ENCODE assay signal across 8 mouse cellular contexts in the genomic region with DNA sequence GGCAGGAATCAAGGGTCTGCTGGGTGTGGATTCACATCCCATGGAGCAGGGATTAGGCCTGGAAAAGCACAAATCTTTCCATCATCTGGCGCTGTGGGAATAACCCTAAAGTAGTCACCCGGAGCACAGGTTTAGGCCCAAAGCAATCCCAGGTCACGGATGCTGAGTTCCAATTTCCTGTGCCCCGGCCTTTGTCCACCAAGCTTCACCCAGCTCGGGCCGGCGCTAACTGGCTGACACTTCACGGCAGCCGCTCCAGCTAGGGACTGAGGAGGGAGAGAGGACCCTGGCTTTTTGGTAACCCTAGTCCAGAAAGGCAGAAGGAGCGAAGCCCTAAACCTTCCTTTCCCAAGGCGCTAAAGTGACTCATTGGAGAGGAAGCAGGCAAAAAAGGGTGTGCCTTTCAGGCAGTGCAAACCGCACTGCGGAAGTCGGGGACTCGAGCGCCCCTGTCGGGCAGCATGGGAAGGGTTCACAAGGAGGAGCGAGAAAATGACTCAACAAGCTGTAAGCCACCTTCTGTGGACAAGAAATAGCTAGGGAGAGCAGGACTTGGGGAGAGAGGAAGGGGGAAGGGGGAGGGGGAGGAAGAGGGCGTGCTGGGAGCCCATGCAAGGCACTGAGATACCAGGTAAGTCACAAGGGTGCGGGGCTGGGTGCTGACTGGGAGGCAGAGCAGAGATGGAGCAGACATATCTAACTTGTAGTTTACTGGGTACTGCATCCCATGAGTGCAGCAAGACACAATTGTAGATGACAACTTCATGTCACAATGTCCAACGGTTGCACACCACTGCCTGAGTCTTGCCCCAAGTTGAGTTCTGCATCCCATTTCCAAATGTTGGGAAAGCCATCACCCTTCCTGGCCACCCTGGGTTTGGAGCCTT. TPM values are rescaled to one million over a fixed set of nuclear protein-coding genes. Genes with fewer than 3 reads are reported as not detected.
DNase-seq lines count a peak whose midpoint lies in the region; ATAC-seq and TF ChIP-seq lines count a peak whose summit lies in the region.

No protein-coding gene starts in this region.

- peaks cover 9% of the 10 kb centered on the region for H3K79me2 ChIP-seq in C2C12 (ENCODE audit: control insufficient read depth, insufficient read depth)
- H3K79me2 ChIP-seq in liver, adult 2 months (ENCODE audit: control insufficient read depth, insufficient read depth, low read length): no peaks in the 10 kb centered on the region

- H3K36me3 ChIP-seq in C2C12 (ENCODE audit: control insufficient read depth, insufficient read depth): peaks cover 16% of the 10 kb centered on the region
- H3K36me3 ChIP-seq in heart, embryonic 10.5 days: no peaks in the 10 kb centered on the region
- H3K36me3 ChIP-seq in kidney, embryonic 15.5 days: no peaks in the 10 kb centered on the region
- no peaks in the 10 kb centered on the region for H3K36me3 ChIP-seq in liver, adult 2 months (ENCODE audit: control insufficient read depth, insufficient read depth, low read length)
- H3K36me3 ChIP-seq in stomach, embryonic 14.5 days (ENCODE audit: control insufficient read depth, insufficient read depth, low read length): no peaks in the 10 kb centered on the region

- H3K27ac ChIP-seq in embryonic fibroblast, embryonic 13.5 days (ENCODE audit: insufficient read depth, low read length): peak overlapping the region; percentile 90
- H3K27ac ChIP-seq in heart, embryonic 10.5 days: peak overlapping the region; percentile 94
- peak overlapping the region; percentile 95 for H3K27ac ChIP-seq in kidney, embryonic 15.5 days
- H3K27ac ChIP-seq in liver, adult 2 months (replicated peaks; ENCODE audit: insufficient read depth, low read depth, low read length): peak overlapping the region; percentile 89
- peak overlapping the region; percentile 70; the same call in 1 of the 2 replicates for H3K27ac ChIP-seq in stomach, embryonic 14.5 days (ENCODE audit: low read length)

- H3K4me3 ChIP-seq in C2C12 (ENCODE audit: insufficient read depth, poor library complexity, severe bottlenecking): no peak overlapping the region
- H3K4me3 ChIP-seq in embryonic fibroblast, embryonic 13.5 days (ENCODE audit: insufficient read depth, low read length): no peak overlapping the region
- H3K4me3 ChIP-seq in heart, embryonic 10.5 days: peak overlapping the region; percentile 47
- peak overlapping the region; percentile 32 for H3K4me3 ChIP-seq in kidney, embryonic 15.5 days (replicated peaks)
- H3K4me3 ChIP-seq in liver, adult 2 months (ENCODE audit: insufficient read depth, low read depth, low read length): peak overlapping the region; percentile 47; the same call in 1 of the 2 replicates
- peak overlapping the region; percentile 7; the same call in 1 of the 2 replicates for H3K4me3 ChIP-seq in stomach, embryonic 14.5 days (ENCODE audit: low read depth, low read length)

- no peaks in the 10 kb centered on the region for H3K79me3 ChIP-seq in C2C12 (ENCODE audit: low read depth)

- peak overlapping the region; percentile 55 for H3K9ac ChIP-seq in kidney, embryonic 15.5 days
- H3K9ac ChIP-seq in liver, adult 2 months (ENCODE audit: low read depth, low read length): peak overlapping the region; percentile 63
- H3K9ac ChIP-seq in stomach, embryonic 14.5 days (replicated peaks; ENCODE audit: low read depth, low read length): no peak overlapping the region

- WGBS in heart, embryonic 10.5 days: 21% methylated on average over 21 of the region's 21 CpGs
- WGBS in kidney, embryonic 15.5 days: 11% methylated on average over 21 of the region's 21 CpGs
- 29% methylated on average over 21 of the region's 21 CpGs for WGBS in liver, adult 2 months
- WGBS in stomach, embryonic 14.5 days: 23% methylated on average over 21 of the region's 21 CpGs

- TF ChIP-seq POLR2A in embryonic fibroblast, embryonic 13.5 days (IDR thresholded peaks at IDR 0.05; ENCODE audit: low read depth, low read length): peak; percentile 36; the same call in 1 of the 2 replicates
- no peak for TF ChIP-seq POLR2A in liver, adult 2 months (IDR thresholded peaks at IDR 0.05; ENCODE audit: extremely low read depth, insufficient read depth, low read length)

- peak; percentile 64 for ATAC-seq in kidney, embryonic 15.5 days (replicated peaks; ENCODE audit: low FRiP score)
- ATAC-seq in monocyte, adult 5-6 weeks (replicated peaks; ENCODE audit: insufficient number of reproducible peaks, low FRiP score, low TSS enrichment, poor library complexity, severe bottlenecking): peak; percentile 79
- peak; percentile 77 for ATAC-seq in stomach, embryonic 14.5 days (ENCODE audit: insufficient number of reproducible peaks, insufficient read depth, low FRiP score, low read depth)

- H3K9me3 ChIP-seq in heart, embryonic 10.5 days: no peaks in the 10 kb centered on the region
- no peaks in the 10 kb centered on the region for H3K9me3 ChIP-seq in kidney, embryonic 15.5 days (replicated peaks)
- H3K9me3 ChIP-seq in stomach, embryonic 14.5 days (ENCODE audit: control insufficient read depth, low read depth, low read length): no peaks in the 10 kb centered on the region

- DNase-seq in brain, adult 2 months (ENCODE audit: low read depth, low spot score): peak; percentile 96
- DNase-seq in heart, embryonic 10.5 days (ENCODE audit: low spot score): peak; percentile 95
- DNase-seq in liver, adult 2 months (ENCODE audit: extremely low read depth, low read depth, low spot score): peak; percentile 61

- TF ChIP-seq CTCF in C2C12 (IDR thresholded peaks at IDR 0.05; ENCODE audit: control insufficient read depth, insufficient read depth, insufficient read length): peak; percentile 43
- TF ChIP-seq CTCF in embryonic fibroblast, embryonic 13.5 days (IDR thresholded peaks at IDR 0.05; ENCODE audit: borderline replicate concordance, insufficient read depth, low read length): peak; percentile 62
- peak; percentile 84 for TF ChIP-seq CTCF in liver, adult 2 months (IDR thresholded peaks at IDR 0.05; ENCODE audit: low read depth, low read length)

- peak overlapping the region; percentile 77 for H3ac ChIP-seq in C2C12 (ENCODE audit: control insufficient read depth, insufficient read length, low read depth)

- no peaks in the 10 kb centered on the region for H3K27me3 ChIP-seq in C2C12 (ENCODE audit: control insufficient read depth, insufficient read depth, insufficient read length)
- H3K27me3 ChIP-seq in heart, embryonic 10.5 days (ENCODE audit: insufficient read depth, poor library complexity, severe bottlenecking): no peaks in the 10 kb centered on the region
- no peaks in the 10 kb centered on the region for H3K27me3 ChIP-seq in kidney, embryonic 15.5 days
- H3K27me3 ChIP-seq in liver, adult 2 months (ENCODE audit: control insufficient read depth, insufficient read depth, low read length): no peaks in the 10 kb centered on the region
- H3K27me3 ChIP-seq in stomach, embryonic 14.5 days (ENCODE audit: control insufficient read depth, insufficient read depth, low read length): no peaks in the 10 kb centered on the region

- H3K4me2 ChIP-seq in kidney, embryonic 15.5 days: peak overlapping the region; percentile 57
- peak overlapping the region; percentile 36 for H3K4me2 ChIP-seq in stomach, embryonic 14.5 days (replicated peaks; ENCODE audit: low read depth, low read length)

- H3K4me1 ChIP-seq in embryonic fibroblast, embryonic 13.5 days (ENCODE audit: control insufficient read depth, insufficient read depth, low read length): peaks cover 27% of the 10 kb centered on the region
- H3K4me1 ChIP-seq in heart, embryonic 10.5 days: peaks cover 56% of the 10 kb centered on the region
- H3K4me1 ChIP-seq in kidney, embryonic 15.5 days: peaks cover 58% of the 10 kb centered on the region
- H3K4me1 ChIP-seq in liver, adult 2 months (ENCODE audit: control insufficient read depth, insufficient read depth, low read length): peaks cover 9% of the 10 kb centered on the region
- H3K4me1 ChIP-seq in stomach, embryonic 14.5 days (ENCODE audit: control insufficient read depth, insufficient read depth, low read length): peaks cover 13% of the 10 kb centered on the region

TF ChIP-seq in C2C12, 6 proteins besides CTCF, POLR2A, EP300 and RAD21 (continues in another document):
- TF ChIP-seq MAX (IDR thresholded peaks at IDR 0.05) (peak; percentile 88), USF1 (IDR thresholded peaks at IDR 0.05; ENCODE audit: low read depth) (no peak), MYOG (IDR thresholded peaks at IDR 0.05; ENCODE audit: control insufficient read depth, extremely low read depth, insufficient read length) (no peak)

RNA-seq across cellular contexts. Expression of gene Scyl1, which starts 46.7 kb away (rescaled TPM):
- 69.6 TPM for polyA plus RNA-seq in C2C12 (2012; fragmentation: generic; extraction: Trizol)
- polyA plus RNA-seq in embryonic fibroblast, embryonic 13.5 days (2011; ENCODE audit: insufficient read length, low read depth, missing spikeins): 78.4 and 83.1 TPM in 2 replicates
- 74.4 and 75.2 TPM in 2 replicates for polyA plus RNA-seq in heart, embryonic 10.5 days (2016; fragmentation: Nextera tagmentation; extraction: Ambion mirVana)
- polyA plus RNA-seq in kidney, embryonic 15.5 days (2015; fragmentation: Nextera tagmentation; extraction: Ambion mirVana): 69.6 and 76.0 TPM in 2 replicates
- total RNA-seq in liver, adult 2 months (2014; rRNA removed): 28.9 and 35.9 TPM in 2 replicates
- 40.9 and 46.6 TPM in 2 replicates for polyA plus RNA-seq in liver, adult 2 months (2012; rRNA removed)
- 37.3 to 55.9 TPM (median 44.9 TPM) in 3 replicates for total RNA-seq in monocyte, adult 5-6 weeks (2017)
- 67.6 and 72.1 TPM in 2 replicates for polyA plus RNA-seq in stomach, embryonic 14.5 days (2014; fragmentation: Nextera tagmentation; extraction: Ambion mirVana)

RNA-seq across cellular contexts. Expression of gene Frmd8, which starts 57.1 kb away (rescaled TPM):
- 44.1 TPM for polyA plus RNA-seq in C2C12 (2012; fragmentation: generic; extraction: Trizol)
- 24.9 and 35.7 TPM in 2 replicates for polyA plus RNA-seq in embryonic fibroblast, embryonic 13.5 days (2011; ENCODE audit: insufficient read length, low read depth, missing spikeins)
- polyA plus RNA-seq in heart, embryonic 10.5 days (2016; fragmentation: Nextera tagmentation; extraction: Ambion mirVana): 40.6 and 46.3 TPM in 2 replicates
- 40.2 and 43.1 TPM in 2 replicates for polyA plus RNA-seq in kidney, embryonic 15.5 days (2015; fragmentation: Nextera tagmentation; extraction: Ambion mirVana)
- total RNA-seq in liver, adult 2 months (2014; rRNA removed): 5.2 and 5.9 TPM in 2 replicates
- 10.3 and 14.2 TPM in 2 replicates for polyA plus RNA-seq in liver, adult 2 months (2012; rRNA removed)
- total RNA-seq in monocyte, adult 5-6 weeks (2017): 32.8 to 50.6 TPM (median 34.5 TPM) in 3 replicates
- 18.3 and 18.6 TPM in 2 replicates for polyA plus RNA-seq in stomach, embryonic 14.5 days (2014; fragmentation: Nextera tagmentation; extraction: Ambion mirVana)

RNA-seq across cellular contexts. Expression of gene Slc25a45, which starts 59.7 kb away (rescaled TPM):
- 5.5 TPM for polyA plus RNA-seq in C2C12 (2012; fragmentation: generic; extraction: Trizol)
- polyA plus RNA-seq in embryonic fibroblast, embryonic 13.5 days (2011; ENCODE audit: insufficient read length, low read depth, missing spikeins): 1.3 and 3.5 TPM in 2 replicates
- polyA plus RNA-seq in heart, embryonic 10.5 days (2016; fragmentation: Nextera tagmentation; extraction: Ambion mirVana): 2.1 and 2.5 TPM in 2 replicates
- 8.1 and 8.5 TPM in 2 replicates for polyA plus RNA-seq in kidney, embryonic 15.5 days (2015; fragmentation: Nextera tagmentation; extraction: Ambion mirVana)
- total RNA-seq in liver, adult 2 months (2014; rRNA removed): 8.6 and 13.0 TPM in 2 replicates
- polyA plus RNA-seq in liver, adult 2 months (2012; rRNA removed): 52.8 and 57.7 TPM in 2 replicates
- 64.4 to 73.5 TPM (median 69.7 TPM) in 3 replicates for total RNA-seq in monocyte, adult 5-6 weeks (2017)
- 1.8 and 2.8 TPM in 2 replicates for polyA plus RNA-seq in stomach, embryonic 14.5 days (2014; fragmentation: Nextera tagmentation; extraction: Ambion mirVana)

Comparison
In these comparisons a context has a peak if more than half of its experiments do, and no peak if none do; other contexts are left out.
1. H3K4me3 ChIP-seq: peak in heart, embryonic 10.5 days (single experiment), kidney, embryonic 15.5 days (single experiment), liver, adult 2 months (single experiment) and stomach, embryonic 14.5 days (single experiment); none in C2C12 (single experiment) and embryonic fibroblast, embryonic 13.5 days (single experiment).
2. Peak in every context shown above with its lines, with median percentiles within 50 percentile points of each other: CTCF ChIP-seq, DNase-seq, H3K27ac ChIP-seq and ATAC-seq.